Mouse (Mus musculus) MEL (cell line): ENCODE data around the gene Epo.

Experiments used
- CTCF ChIP-seq, 3 experiments: IDR thresholded peaks in 2 of 3; conservative IDR thresholded peaks in 1 of 3; 2 replicates each; pipeline ENCODE4 v1.5.1; 2011 to 2012; ENCODE audit warnings: low read length in 3 of 3, low read depth in 2 of 3, mild to moderate bottlenecking in 2 of 3, improper control_type of control experiment in 1 of 3, inconsistent platforms in 1 of 3, mixed read lengths in 1 of 3, moderate library complexity in 1 of 3; ENCODE audit not compliant: control insufficient read depth in 1 of 3, insufficient read depth in 1 of 3, poor library complexity in 1 of 3, severe bottlenecking in 1 of 3
- HCFC1 ChIP-seq: IDR thresholded peaks from 2 replicates; pipeline ENCODE4 v1.6.1; 2012; ENCODE audit warnings: low read depth, mild to moderate bottlenecking, inconsistent platforms, low read length, improper control_type of control experiment, moderate library complexity
- MEF2A ChIP-seq: IDR thresholded peaks from 2 replicates; pipeline ENCODE4 v1.6.1; 2014; ENCODE audit warnings: low read depth, mild to moderate bottlenecking, inconsistent platforms, low read length, improper control_type of control experiment; ENCODE audit not compliant: poor library complexity, insufficient replicate concordance, severe bottlenecking; ENCODE audit errors: extremely low read depth
- MYC ChIP-seq: IDR thresholded peaks from 2 replicates; pipeline ENCODE4 v1.6.1; 2011; ENCODE audit warnings: low read depth, mild to moderate bottlenecking, low read length, improper control_type of control experiment, moderate library complexity
- POLR2A ChIP-seq, 2 experiments: IDR thresholded peaks; 2 replicates each; pipeline ENCODE4 v1.6.1; 2011 to 2012; ENCODE audit warnings: low read length in 2 of 2, mild to moderate bottlenecking in 2 of 2, control low read depth in 1 of 2, improper control_type of control experiment in 1 of 2, low read depth in 1 of 2, moderate library complexity in 1 of 2; ENCODE audit not compliant: control insufficient read depth in 1 of 2, insufficient read depth in 1 of 2, poor library complexity in 1 of 2
- USF2 ChIP-seq, 2 experiments: IDR thresholded peaks; 2 replicates each; pipeline ENCODE4 v1.6.1; 2011 to 2012; ENCODE audit warnings: improper control_type of control experiment in 2 of 2, low read length in 2 of 2, borderline replicate concordance in 1 of 2, inconsistent platforms in 1 of 2, low read depth in 1 of 2, mild to moderate bottlenecking in 1 of 2; ENCODE audit not compliant: insufficient read depth in 1 of 2
- ZC3H11A ChIP-seq: IDR thresholded peaks from 2 replicates; pipeline ENCODE4 v1.6.1; 2012; ENCODE audit warnings: low read depth, mild to moderate bottlenecking, inconsistent platforms, low read length, improper control_type of control experiment

DNA sequence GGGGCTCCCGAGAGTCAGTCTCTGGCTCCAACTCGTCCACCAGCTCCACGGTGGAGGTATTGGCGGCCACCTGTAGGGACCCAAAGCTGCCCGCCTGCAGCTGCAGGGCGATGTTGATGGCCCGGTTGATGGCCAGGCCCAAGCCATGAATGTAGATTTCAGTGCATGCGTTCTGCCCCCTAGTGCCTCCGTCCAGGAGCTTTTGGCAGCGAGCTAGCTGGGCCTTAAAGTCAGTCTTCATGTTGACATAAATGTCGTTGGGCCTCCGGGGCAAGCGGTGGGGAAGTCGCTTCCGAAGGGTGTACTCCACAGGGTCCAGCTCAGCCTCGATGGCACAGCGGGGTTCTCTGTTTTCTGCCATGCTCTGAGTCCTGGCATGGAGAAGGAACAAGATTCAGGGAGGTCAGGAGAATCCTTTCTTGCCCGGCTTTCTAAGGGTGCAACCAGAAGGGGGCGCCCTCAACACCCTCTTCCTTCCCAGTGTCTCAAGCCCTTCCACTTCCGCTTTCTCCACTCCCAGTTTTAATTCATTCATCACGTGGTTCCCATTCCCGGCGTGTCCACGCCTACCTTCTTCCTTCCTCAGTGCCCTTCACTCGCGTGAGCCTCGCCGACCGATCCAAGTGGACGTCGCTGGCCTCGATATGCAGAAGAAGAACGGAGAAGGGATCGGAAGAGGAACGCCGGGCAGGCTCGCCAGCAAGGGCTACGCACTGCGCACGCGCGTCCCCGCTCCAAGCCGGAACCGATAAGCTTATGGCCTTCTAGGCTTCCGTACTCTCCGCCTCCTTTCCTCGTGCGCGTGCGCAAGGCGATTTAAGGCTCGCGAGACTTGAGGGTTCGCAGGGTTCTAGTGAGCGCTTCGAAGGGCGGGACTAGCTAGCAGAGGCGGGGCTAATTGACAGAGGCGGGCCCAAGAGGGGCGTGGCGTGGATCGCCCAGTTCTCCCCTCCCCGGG lies 31.1 kb downstream of the Epo start, which contains the start of gene Pop7:
- peak; percentile 45 to 81 for TF ChIP-seq POLR2A (IDR thresholded peaks at IDR 0.05; ENCODE audit: control insufficient read depth in 1 of 2, insufficient read depth in 1 of 2, low read depth in 1 of 2, low read length in 2 of 2, poor library complexity in 1 of 2)
- peak; percentile 71 to 92 (median 89) for TF ChIP-seq CTCF (IDR thresholded peaks at IDR 0.05 in 2 of 3, conservative IDR thresholded peaks at IDR 0.05 in 1 of 3; ENCODE audit: control insufficient read depth in 1 of 3, insufficient read depth in 1 of 3, low read depth in 2 of 3, low read length in 3 of 3, poor library complexity in 1 of 3, severe bottlenecking in 1 of 3)
- peak in 1 of 2 experiments; percentile 65; a peak in 3 of 4 replicates for TF ChIP-seq USF2 (IDR thresholded peaks at IDR 0.05; ENCODE audit: borderline replicate concordance in 1 of 2, insufficient read depth in 1 of 2, low read depth in 1 of 2, low read length in 2 of 2)
- no peak for TF ChIP-seq MEF2A
- peak; percentile 93 for TF ChIP-seq HCFC1
- TF ChIP-seq MYC, result peak; percentile 96
- no peak for TF ChIP-seq ZC3H11A
